Mouse (Mus musculus) CD4-positive naive resting alpha-beta T cell, adult 57 days (primary cell): ENCODE measurements around the gene Gtf2f1. TPM values are rescaled to one million over a fixed set of nuclear protein-coding genes. Genes with fewer than 3 reads are reported as not detected.

Experiments used
- total RNA-seq: library from RNA; stranded (reverse); gene quantifications from one replicate; pipeline ENCODE4 v1.2.4, GENCODE M21; 2023

Gene Gtf2f1
- 57.0 TPM for total RNA-seq

GRCm38 (mm10) chr17:57011236-57012141 lies at the start of gene Gtf2f1, which contains the start of gene Gm17949:
Gene Gtf2f1 (minus strand): TSS chr17:57011288.
Gene Gm17949 (plus strand): TSS chr17:57011469.

GRCm38 (mm10) chr17:57059486-57059977 lies 48.4 kb upstream of the Gtf2f1 start, which contains the start of gene Slc25a23:
Gene Slc25a23 (minus strand): TSS chr17:57059863.

GRCm38 (mm10) chr17:57058891-57059485 lies 47.9 kb upstream of the Gtf2f1 start, which contains the start of gene Crb3:
Gene Crb3 (plus strand): TSS chr17:57059105.

GRCm38 (mm10) chr17:57041554-57041953 lies 30.5 kb upstream of the Gtf2f1 start, which contains the start of gene Slc25a41:
Gene Slc25a41 (minus strand): TSS chr17:57041654.

GRCm38 (mm10) chr17:57030931-57031660 lies 20.0 kb upstream of the Gtf2f1 start, which contains the start of gene Khsrp:
Gene Khsrp (minus strand): TSS chr17:57031522.

GRCm38 (mm10) chr17:56999968-57000609 lies 11.0 kb downstream of the Gtf2f1 start, which contains the start of gene Pspn:
Gene Pspn (minus strand): TSS chr17:57000018.

GRCm38 (mm10) chr17:56997029-56997667 lies 13.9 kb downstream of the Gtf2f1 start, which contains the start of gene Alkbh7:
Gene Alkbh7 (plus strand): TSS chr17:56997339.

GRCm38 (mm10) chr17:56990115-56990746 lies 20.9 kb downstream of the Gtf2f1 start, which contains the start of gene Clpp:
Gene Clpp (plus strand): TSS chr17:56990305.

GRCm38 (mm10) chr17:56982013-56982412 lies 29.1 kb downstream of the Gtf2f1 start, which contains the start of gene Acer1:
Gene Acer1 (minus strand): TSS chr17:56982126.

Other genes starting within 250 kb of the Gtf2f1 start
- 60.2 TPM for gene Dus3l, start 246.5 kb downstream of the Gtf2f1 start, total RNA-seq
- 1.5 TPM for gene Prr22, start 241.0 kb downstream of the Gtf2f1 start, total RNA-seq
- gene Rfx2, start 180.3 kb downstream of the Gtf2f1 start, total RNA-seq: 17.7 TPM
- not detected for gene Acsbg2, start 136.8 kb downstream of the Gtf2f1 start, total RNA-seq
- gene 1700061G19Rik, start 135.8 kb downstream of the Gtf2f1 start, total RNA-seq: 0.65 TPM
- gene Mllt1, start 75.9 kb downstream of the Gtf2f1 start, total RNA-seq: 37.9 TPM
- not detected for gene Acer1, start 29.2 kb downstream of the Gtf2f1 start, total RNA-seq
- gene Clpp, start 21.0 kb downstream of the Gtf2f1 start, total RNA-seq: 28.6 TPM
- gene Alkbh7, start 13.9 kb downstream of the Gtf2f1 start, total RNA-seq: 12.4 TPM
- gene Pspn, start 11.3 kb downstream of the Gtf2f1 start, total RNA-seq: not detected
- gene Gm17949, start 181 bp upstream of the Gtf2f1 start, total RNA-seq: not detected
- 127 TPM for gene Khsrp, start 20.2 kb upstream of the Gtf2f1 start, total RNA-seq
- gene Slc25a41, start 30.4 kb upstream of the Gtf2f1 start, total RNA-seq: not detected
- 1.9 TPM for gene Crb3, start 47.8 kb upstream of the Gtf2f1 start, total RNA-seq
- gene Slc25a23, start 48.6 kb upstream of the Gtf2f1 start, total RNA-seq: 36.3 TPM
- gene Dennd1c, start 67.2 kb upstream of the Gtf2f1 start, total RNA-seq: 170 TPM
- 2.1 TPM for gene Tubb4a, start 76.5 kb upstream of the Gtf2f1 start, total RNA-seq
- gene Tnfsf9, start 94.0 kb upstream of the Gtf2f1 start, total RNA-seq: 2.3 TPM
- not detected for gene Cd70, start 138.5 kb upstream of the Gtf2f1 start, total RNA-seq
- gene Tnfsf14, start 182.9 kb upstream of the Gtf2f1 start, total RNA-seq: 1.3 TPM
- 40.1 TPM for gene C3, start 216.8 kb upstream of the Gtf2f1 start, total RNA-seq
- 44.4 TPM for gene Gpr108, start 237.2 kb upstream of the Gtf2f1 start, total RNA-seq
- gene Trip10, start 238.2 kb upstream of the Gtf2f1 start, total RNA-seq: 4.5 TPM